Mouse (Mus musculus) layer of hippocampus, postnatal 10 days (tissue): ENCODE results near the gene Rxra. TPM values are rescaled to one million over a fixed set of nuclear protein-coding genes. Genes with fewer than 3 reads are reported as not detected.

ENCODE experiments used
- DNase-seq, 2 experiments: peaks; one replicate each; pipeline ENCODE4 v3.0.0; 2021; ENCODE audit warnings: low spot score in 2 of 2
- total RNA-seq, 2 experiments: library from RNA; stranded (reverse); gene quantifications; 2 replicates each; pipeline ENCODE4 v1.2.3; 2021

The Rxra gene
- total RNA-seq, 2 experiments from 2014 or later: 13.4 to 14.2 TPM

GRCm38 (mm10) chr2:27699574-27699973 is 23.3 kb downstream of the Rxra start:
- peak; percentile 79 to 86 for DNase-seq

DNA sequence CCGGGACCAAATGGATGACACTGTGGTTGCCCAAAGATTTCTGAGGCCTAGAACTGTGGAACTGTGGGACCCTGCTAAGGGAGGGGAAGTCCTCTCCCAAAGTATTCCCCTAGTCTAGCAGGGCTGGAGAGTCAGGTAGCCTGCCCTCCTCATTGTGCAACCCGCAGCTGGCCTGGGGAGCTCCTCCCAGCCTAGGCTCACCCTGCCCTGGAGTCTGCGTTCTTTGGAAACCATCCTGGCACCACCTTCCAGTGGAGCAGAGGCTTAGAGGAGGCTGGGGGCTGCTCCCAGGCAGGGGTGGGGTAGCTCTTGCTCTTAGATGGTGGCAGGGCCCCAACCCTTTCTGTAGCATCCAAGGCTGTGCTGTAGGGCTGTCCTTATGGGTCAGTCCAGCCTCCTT is 26.0 kb downstream of the Rxra start:
- DNase-seq: no peak

GRCm38 (mm10) chr2:27702904-27703666 is 26.8 kb downstream of the Rxra start:
- no peak for DNase-seq

DNA sequence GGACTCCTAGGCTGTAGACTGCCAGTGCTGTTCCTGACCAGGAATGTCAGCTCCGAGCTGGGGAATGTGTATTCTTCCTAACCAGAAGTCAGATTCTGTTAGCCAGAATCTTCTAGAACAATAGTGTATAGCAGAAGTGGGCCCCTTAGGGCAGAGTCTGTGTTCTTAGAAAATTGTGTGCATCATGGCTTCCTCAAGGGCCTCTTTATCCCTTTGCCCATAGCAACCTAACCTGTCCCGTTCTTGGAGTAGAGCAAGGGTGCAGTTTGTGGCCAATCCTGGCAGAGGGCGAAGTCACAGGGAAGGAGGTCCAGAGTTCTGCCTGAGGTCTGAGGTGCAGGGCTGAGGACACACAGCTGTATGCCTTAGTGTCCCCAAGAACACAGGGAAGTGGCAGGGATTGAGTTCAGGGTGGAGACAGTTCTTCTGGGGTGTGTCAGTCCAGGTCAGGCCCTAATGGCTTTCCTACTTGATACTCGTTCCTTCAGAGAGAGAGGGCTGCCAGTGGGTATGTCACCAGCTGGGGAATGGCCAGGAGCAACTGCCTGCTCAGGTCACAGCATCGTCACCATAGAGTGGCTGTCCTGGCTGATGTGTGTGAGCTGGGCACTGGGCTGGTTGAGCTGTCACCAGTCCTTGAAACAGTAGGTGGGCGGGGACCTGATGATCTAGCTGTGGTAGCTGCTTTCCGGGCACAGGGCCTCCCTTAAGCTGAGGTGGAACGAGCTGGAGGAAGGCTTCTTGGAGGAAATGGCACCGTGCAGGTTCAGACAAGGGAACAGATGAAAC is 27.8 kb downstream of the Rxra start:
- no peak for DNase-seq

GRCm38 (mm10) chr2:27704641-27705040 is 28.4 kb downstream of the Rxra start:
- DNase-seq: no peak

GRCm38 (mm10) chr2:27710871-27711382 is 34.7 kb downstream of the Rxra start:
- no peak for DNase-seq

GRCm38 (mm10) chr2:27712626-27713025 is 36.4 kb downstream of the Rxra start:
- DNase-seq: no peak

- no peak for DNase-seq
These were observed 37.1 kb downstream of the Rxra start for GRCm38 (mm10) chr2:27713378-27713777.

- no peak for DNase-seq
These were observed 37.9 kb downstream of the Rxra start for GRCm38 (mm10) chr2:27714131-27714530.

- DNase-seq: no peak
These were observed 39.0 kb downstream of the Rxra start for GRCm38 (mm10) chr2:27715221-27715620.

- DNase-seq: no peak
These were observed 40.1 kb downstream of the Rxra start for GRCm38 (mm10) chr2:27716339-27716738.

DNA sequence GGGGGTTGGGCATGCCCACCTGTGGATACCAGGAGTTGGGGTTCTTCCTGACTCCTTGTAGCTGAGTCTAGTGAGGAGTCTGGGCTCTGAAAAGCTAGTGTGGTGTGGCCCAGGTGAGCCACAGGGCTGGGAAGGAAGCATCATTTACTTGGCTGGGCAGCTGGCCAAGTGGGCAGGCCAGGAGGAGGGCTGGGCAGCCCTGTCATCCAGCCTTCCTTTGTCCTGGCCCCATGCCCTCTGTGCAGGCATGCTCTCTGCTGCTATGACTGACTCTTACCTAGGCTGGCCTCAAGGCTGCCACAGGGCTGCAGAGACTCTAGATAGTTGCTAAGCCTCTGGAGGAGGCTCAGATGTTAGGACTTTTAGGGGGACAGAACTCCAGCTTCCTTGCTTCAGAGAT is 42.0 kb downstream of the Rxra start:
- DNase-seq: no peak

GRCm38 (mm10) chr2:27719601-27720000 is 43.4 kb downstream of the Rxra start:
- no peak for DNase-seq

DNA sequence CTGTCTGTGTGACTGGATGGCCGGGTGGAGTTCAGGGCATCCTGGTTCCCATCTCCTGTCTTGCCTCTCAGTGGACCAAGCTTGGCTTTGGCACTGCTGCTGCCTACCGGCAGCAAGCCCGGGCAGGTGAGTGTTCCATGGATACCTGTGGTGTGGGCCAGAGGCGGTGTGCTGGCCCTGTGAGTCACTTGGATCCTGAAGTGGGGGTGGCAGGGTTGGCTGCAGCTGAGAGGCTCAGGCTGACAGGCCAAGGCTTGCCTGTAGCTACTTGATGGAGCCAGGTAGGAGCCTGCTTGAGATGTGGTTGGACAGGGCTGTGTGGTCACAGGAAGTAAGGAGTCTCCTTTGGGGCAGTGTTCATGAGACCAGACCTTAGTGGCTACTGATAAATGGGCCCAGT is 45.4 kb downstream of the Rxra start:
- no peak for DNase-seq

DNA sequence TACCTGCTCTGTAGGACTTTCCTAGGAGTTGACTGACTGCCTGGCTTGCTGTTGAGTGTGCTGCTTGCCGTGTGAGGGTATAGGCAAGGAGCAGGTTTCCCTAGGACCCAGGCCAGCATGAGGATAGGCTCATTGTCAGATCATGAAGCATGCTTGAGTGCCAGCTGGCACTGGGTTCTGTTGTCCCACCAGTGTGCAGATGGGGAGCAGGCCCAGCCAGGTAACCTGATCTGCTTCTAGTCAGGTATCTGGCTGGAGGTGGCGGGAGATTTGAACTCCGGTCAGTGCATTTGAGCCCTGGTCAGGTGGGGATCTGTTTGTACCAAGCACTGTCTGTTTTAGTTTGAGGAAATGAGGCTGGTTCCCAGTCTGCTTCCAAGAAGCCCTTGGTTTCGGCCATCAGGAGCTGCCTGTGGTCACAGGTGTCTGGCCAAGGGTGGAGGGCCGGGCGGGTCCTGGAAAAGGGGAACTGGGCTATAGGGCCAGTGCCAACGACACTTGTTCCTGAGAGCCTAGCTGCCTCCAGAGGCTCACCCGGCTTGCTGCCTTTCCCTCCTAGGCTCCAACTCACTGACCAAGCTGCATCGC is 48.6 kb downstream of the Rxra start:
- no peak for DNase-seq

- no peak for DNase-seq
These were observed 52.0 kb downstream of the Rxra start for GRCm38 (mm10) chr2:27727994-27728854.

GRCm38 (mm10) chr2:27729009-27729408 is 52.8 kb downstream of the Rxra start:
- no peak for DNase-seq

DNA sequence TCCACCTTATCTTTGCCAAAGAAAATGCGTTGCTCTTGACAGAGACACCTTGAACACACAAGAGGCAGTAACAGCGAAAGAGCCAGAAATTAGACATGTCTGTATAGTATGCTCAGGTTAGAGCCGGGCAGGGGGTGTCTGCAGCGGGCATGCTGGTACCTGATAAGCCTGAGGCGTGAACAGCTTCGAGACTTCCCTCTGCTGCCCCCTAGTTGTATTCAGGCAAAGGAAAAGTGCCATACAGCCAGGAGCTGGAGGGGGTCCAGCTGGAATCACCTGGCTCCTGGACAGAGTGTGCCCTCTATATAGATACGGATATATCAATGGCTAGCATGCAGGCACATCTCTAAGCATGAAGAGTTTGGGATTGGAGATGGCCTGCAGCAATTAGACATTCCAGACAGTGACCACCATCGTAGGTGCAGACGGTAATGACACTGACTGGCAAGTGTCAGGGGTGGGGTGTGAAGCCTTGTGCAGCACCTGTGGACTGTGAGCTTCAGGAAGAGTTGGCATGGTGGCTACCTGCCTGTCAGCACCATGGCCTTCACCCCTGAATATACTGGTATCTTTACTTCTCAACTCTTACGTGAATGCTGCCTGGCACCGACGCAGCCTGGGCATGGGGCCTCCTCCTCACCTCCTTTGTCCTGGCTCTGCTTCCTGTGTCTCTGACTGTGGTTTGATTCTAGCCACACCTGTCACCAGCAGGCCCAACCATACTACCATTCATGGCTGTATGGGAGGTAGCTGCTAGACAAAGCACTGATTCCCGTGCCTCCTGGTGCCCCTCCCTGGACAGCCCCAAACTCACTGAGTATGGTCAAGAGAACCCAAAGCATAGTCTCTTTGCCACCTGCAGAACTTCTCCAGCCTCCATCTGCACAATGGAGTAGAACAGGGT is 54.0 kb downstream of the Rxra start:
- DNase-seq: peak in 1 of 2 experiments; percentile 55

- no peak for DNase-seq
These were observed 56.8 kb downstream of the Rxra start for GRCm38 (mm10) chr2:27733021-27733420.

DNA sequence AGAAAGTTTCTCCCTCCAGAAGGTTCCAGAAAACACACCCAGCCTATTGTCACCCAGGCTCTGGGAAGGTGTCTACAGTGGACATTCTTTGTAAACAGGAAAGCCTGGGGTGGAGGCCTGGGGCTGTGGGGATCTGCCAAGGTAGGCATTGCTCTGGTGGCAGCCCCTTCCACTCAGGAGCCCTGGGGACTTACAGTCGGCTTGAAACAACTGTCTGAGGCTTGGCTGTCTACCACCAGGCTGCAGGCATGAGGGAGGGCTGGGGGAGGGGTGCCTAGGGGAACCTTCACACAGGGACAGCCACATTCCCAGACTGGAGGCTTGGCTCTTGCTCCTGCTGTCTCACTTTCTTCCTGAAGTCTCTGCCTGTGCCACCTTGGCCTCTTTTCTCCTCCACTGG is 58.1 kb downstream of the Rxra start:
- DNase-seq: no peak
